Mouse (Mus musculus) midbrain, embryonic 15.5 days (tissue): Measurements from ENCODE around the gene Vti1a. TPM values are rescaled to one million over a fixed set of nuclear protein-coding genes. Genes with fewer than 3 reads are reported as not detected.

ENCODE experiments used
- ATAC-seq: fragments of 200-750 bp; cut with Nextera tagmentation; replicated peaks from 2 replicates; pipeline ENCODE4 v1.8.0; 2017; ENCODE audit warnings: moderate TSS enrichment
- H3K27ac ChIP-seq: fragments of 300-500 bp; sonication (generic); 2 replicates; pipeline ENCODE4 v1.5.1; 2015; ENCODE audit warnings: mild to moderate bottlenecking, inconsistent platforms
- H3K27me3 ChIP-seq: fragments of 300-500 bp; sonication (generic); replicated peaks from 2 replicates; pipeline ENCODE4 v1.6.1; 2015; ENCODE audit warnings: inconsistent platforms
- H3K36me3 ChIP-seq: fragments of 300-500 bp; sonication (generic); replicated peaks from 2 replicates; pipeline ENCODE4 v1.6.1; 2015; ENCODE audit warnings: inconsistent platforms
- H3K4me1 ChIP-seq: fragments of 300-500 bp; sonication (generic); 2 replicates; pipeline ENCODE4 v1.6.1; 2015; ENCODE audit warnings: inconsistent platforms
- H3K4me2 ChIP-seq: fragments of 300-500 bp; sonication (generic); 2 replicates; pipeline ENCODE4 v1.6.1; 2015; ENCODE audit warnings: inconsistent platforms, mild to moderate bottlenecking, moderate library complexity
- H3K4me3 ChIP-seq: fragments of 300-500 bp; sonication (generic); 2 replicates; pipeline ENCODE4 v1.5.1; 2015; ENCODE audit warnings: mild to moderate bottlenecking, inconsistent platforms
- H3K9ac ChIP-seq: fragments of 300-500 bp; sonication (generic); 2 replicates; pipeline ENCODE4 v1.6.1; 2015; ENCODE audit warnings: mild to moderate bottlenecking, inconsistent platforms
- H3K9me3 ChIP-seq: fragments of 300-500 bp; sonication (generic); 2 replicates; pipeline ENCODE4 v1.6.1; 2016; ENCODE audit warnings: inconsistent platforms
- WGBS: fragments of 180-500 bp; shearing (Covaris S2); methylation state at CpG from one replicate; pipeline ENCODE4 v1.1.7; 2015; ENCODE audit warnings: mixed read lengths; 5-methylcytosine and 5-hydroxymethylcytosine counted together
- polyA plus RNA-seq: library from polyadenylated mRNA; unstranded; fragments of >200 nt; fragmentation: Nextera tagmentation; extraction: Ambion mirVana; gene quantifications from 2 replicates; pipeline ENCODE4 v1.2.1, GENCODE M21; 2015

The Vti1a gene
- polyA plus RNA-seq, 1 experiment from 2014 or later, result 40.6 TPM

DNA sequence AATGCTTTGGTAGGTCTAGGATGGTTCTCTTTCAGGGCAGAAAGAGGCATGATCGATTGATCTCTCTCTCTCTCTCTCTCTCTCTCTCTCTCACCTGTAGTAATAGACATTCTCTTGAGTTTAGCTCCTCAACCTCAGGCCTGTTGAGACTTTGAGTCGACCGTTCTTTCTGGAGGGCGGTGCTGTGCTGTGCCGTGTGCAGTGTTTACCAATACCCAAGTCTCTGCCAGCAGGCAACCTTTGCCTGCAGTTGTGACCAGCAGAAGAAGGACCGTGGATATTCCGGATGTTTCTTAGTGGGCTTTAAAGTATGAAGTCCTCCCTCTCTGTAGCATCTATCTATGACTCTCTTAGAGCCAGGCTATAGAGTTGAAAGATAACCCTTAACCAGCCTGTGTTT is 26.3 kb downstream of the Vti1a start:
- Histone ChIP-seq H3K4me1 (peaks cover 5% of the 10 kb centered on the region; the same call in 1 of the 2 replicates), H3K27ac (no peak overlapping the region), H3K9ac (no peak overlapping the region), H3K36me3 (no peaks in the 10 kb centered on the region), H3K4me3 (no peak overlapping the region), H3K4me2 (no peak overlapping the region), H3K9me3 (no peaks in the 10 kb centered on the region), H3K27me3 (no peaks in the 10 kb centered on the region)
- ATAC-seq, result no peak
- 96% methylated on average over 7 of the region's 7 CpGs for WGBS

- Histone ChIP-seq H3K27me3 (no peaks in the 10 kb centered on the region), H3K9me3 (no peaks in the 10 kb centered on the region), H3K9ac (no peak overlapping the region), H3K4me3 (no peak overlapping the region), H3K4me2 (no peak overlapping the region), H3K27ac (no peak overlapping the region), H3K36me3 (no peaks in the 10 kb centered on the region), H3K4me1 (0 out of 2 replicates have a peak, but pooled peaks cover 5% of the 10 kb centered on the region)
- WGBS, result 90% methylated on average over 9 of the region's 9 CpGs
- ATAC-seq, result no peak
Measured at GRCm38 (mm10) chr19:55343274-55343673, 27.2 kb downstream of the Vti1a start.

GRCm38 (mm10) chr19:55348187-55348586 is 32.1 kb downstream of the Vti1a start:
- Histone ChIP-seq H3K4me2 (no peak overlapping the region), H3K4me1 (peaks cover 11% of the 10 kb centered on the region), H3K27ac (no peak overlapping the region), H3K36me3 (no peaks in the 10 kb centered on the region), H3K9me3 (no peaks in the 10 kb centered on the region), H3K27me3 (no peaks in the 10 kb centered on the region), H3K9ac (no peak overlapping the region), H3K4me3 (no peak overlapping the region)
- no peak for ATAC-seq
- WGBS, result 92% methylated on average over 3 of the region's 3 CpGs

DNA sequence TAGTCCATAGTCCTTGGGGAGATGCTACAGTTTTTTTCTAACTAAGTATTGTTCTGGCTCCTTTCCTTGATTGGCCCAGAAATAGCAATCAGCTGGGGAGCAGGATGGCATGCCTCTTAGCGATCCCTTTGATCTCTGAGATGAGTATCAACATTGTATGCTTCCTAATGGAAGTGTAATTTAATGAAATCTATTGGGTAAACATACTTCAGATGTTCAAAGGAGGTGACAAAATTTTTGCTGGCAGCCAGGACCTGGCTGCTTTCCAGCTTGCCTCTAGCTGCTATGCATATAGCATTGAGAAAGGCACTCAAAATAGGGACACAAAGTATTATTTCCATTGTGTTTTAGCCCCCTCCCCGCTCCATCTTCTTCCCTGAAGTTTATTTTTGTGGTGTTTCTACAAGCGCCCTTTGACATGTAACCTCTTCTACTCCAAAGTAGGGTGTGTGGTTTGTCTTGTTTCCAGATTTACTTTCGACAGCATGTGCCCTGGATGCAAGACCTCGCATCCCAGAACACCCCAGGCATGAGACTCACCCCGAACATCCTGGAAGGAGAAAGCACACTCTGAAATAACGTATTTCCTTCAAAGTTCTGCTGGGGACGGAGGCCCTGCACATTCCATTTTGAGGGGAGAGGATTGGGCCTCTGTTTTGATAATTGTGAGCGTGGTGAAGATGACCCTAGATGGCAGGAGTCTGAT is 34.7 kb downstream of the Vti1a start:
- H3K4me1 ChIP-seq, result peaks cover 11% of the 10 kb centered on the region
- H3K27ac ChIP-seq, result no peak overlapping the region
- no peak overlapping the region for H3K9ac ChIP-seq
- WGBS, result 73% methylated on average over 9 of the region's 9 CpGs
- no peaks in the 10 kb centered on the region for H3K27me3 ChIP-seq
- no peak overlapping the region for H3K4me3 ChIP-seq
- no peak overlapping the region for H3K4me2 ChIP-seq
- peak; percentile 42; the same call in 1 of the 2 replicates for ATAC-seq
- no peaks in the 10 kb centered on the region for H3K9me3 ChIP-seq
- no peaks in the 10 kb centered on the region for H3K36me3 ChIP-seq

DNA sequence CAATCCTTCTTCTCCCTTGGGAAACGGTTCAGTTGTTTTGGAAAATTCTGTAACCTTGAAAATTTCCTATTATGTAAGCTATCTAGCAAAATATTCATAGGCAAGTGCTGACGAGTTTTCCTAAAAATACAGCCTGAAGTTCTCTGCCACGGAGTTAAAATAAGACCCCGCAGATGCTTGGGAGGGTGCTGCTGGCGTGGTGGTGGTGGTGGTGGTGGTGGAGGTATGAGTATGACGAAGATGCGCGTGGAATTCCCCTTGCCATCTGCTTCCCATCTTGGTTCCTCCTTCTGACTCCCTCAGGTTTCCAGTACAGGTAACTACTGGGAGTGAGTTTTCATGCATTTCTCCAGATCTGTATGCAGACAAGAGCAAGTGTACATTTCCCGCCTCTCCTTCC is 46.5 kb downstream of the Vti1a start:
- H3K4me3 ChIP-seq, result no peak overlapping the region
- no peaks in the 10 kb centered on the region for H3K36me3 ChIP-seq
- no peak for ATAC-seq
- no peak overlapping the region for H3K4me2 ChIP-seq
- no peak overlapping the region for H3K27ac ChIP-seq
- no peaks in the 10 kb centered on the region for H3K27me3 ChIP-seq
- WGBS, result 95% methylated on average over 9 of the region's 9 CpGs
- no peaks in the 10 kb centered on the region for H3K9me3 ChIP-seq
- H3K9ac ChIP-seq, result no peak overlapping the region
- H3K4me1 ChIP-seq, result no peaks in the 10 kb centered on the region

GRCm38 (mm10) chr19:55369691-55370090 is 53.6 kb downstream of the Vti1a start:
- H3K9ac ChIP-seq, result no peak overlapping the region
- H3K27me3 ChIP-seq, result no peaks in the 10 kb centered on the region
- H3K4me2 ChIP-seq, result no peak overlapping the region
- no peaks in the 10 kb centered on the region for H3K9me3 ChIP-seq
- no peak overlapping the region for H3K4me3 ChIP-seq
- 37% methylated on average over 3 of the region's 3 CpGs for WGBS
- peaks cover 11% of the 10 kb centered on the region for H3K4me1 ChIP-seq
- ATAC-seq, result no peak
- H3K36me3 ChIP-seq, result no peaks in the 10 kb centered on the region
- H3K27ac ChIP-seq, result peak overlapping the region; percentile 49

- Histone ChIP-seq H3K4me2 (no peak overlapping the region), H3K27ac (peak overlapping the region; percentile 48)
- 40% methylated on average over 6 of the region's 6 CpGs for WGBS
Measured at GRCm38 (mm10) chr19:55376331-55376730, 60.2 kb downstream of the Vti1a start.

GRCm38 (mm10) chr19:55377465-55377864 is 61.4 kb downstream of the Vti1a start:
- Histone ChIP-seq H3K36me3 (no peaks in the 10 kb centered on the region), H3K4me1 (peaks cover 40% of the 10 kb centered on the region), H3K4me3 (no peak overlapping the region), H3K9ac (no peak overlapping the region), H3K4me2 (no peak overlapping the region), H3K9me3 (no peaks in the 10 kb centered on the region), H3K27ac (peak overlapping the region; percentile 48), H3K27me3 (no peaks in the 10 kb centered on the region)
- ATAC-seq, result no peak; the same call in 1 of the 2 replicates
- WGBS, result 84% methylated on average over 4 of the region's 4 CpGs

More at GRCm38 (mm10) chr19:55376331-55376730, 60.2 kb downstream of the Vti1a start:
- Histone ChIP-seq H3K9me3 (no peaks in the 10 kb centered on the region), H3K4me3 (no peak overlapping the region), H3K4me1 (peaks cover 33% of the 10 kb centered on the region), H3K27me3 (no peaks in the 10 kb centered on the region), H3K36me3 (no peaks in the 10 kb centered on the region), H3K9ac (no peak overlapping the region)
- ATAC-seq, result no peak

GRCm38 (mm10) chr19:55378884-55379283 is 62.8 kb downstream of the Vti1a start:
- no peak overlapping the region for H3K4me2 ChIP-seq
- no peak for ATAC-seq
- H3K36me3 ChIP-seq, result no peaks in the 10 kb centered on the region
- H3K4me3 ChIP-seq, result no peak overlapping the region
- H3K9ac ChIP-seq, result no peak overlapping the region
- H3K9me3 ChIP-seq, result no peaks in the 10 kb centered on the region
- H3K4me1 ChIP-seq, result peaks cover 40% of the 10 kb centered on the region
- peak overlapping the region; percentile 70 for H3K27ac ChIP-seq
- H3K27me3 ChIP-seq, result no peaks in the 10 kb centered on the region
- 55% methylated on average over 2 of the region's 2 CpGs for WGBS

DNA sequence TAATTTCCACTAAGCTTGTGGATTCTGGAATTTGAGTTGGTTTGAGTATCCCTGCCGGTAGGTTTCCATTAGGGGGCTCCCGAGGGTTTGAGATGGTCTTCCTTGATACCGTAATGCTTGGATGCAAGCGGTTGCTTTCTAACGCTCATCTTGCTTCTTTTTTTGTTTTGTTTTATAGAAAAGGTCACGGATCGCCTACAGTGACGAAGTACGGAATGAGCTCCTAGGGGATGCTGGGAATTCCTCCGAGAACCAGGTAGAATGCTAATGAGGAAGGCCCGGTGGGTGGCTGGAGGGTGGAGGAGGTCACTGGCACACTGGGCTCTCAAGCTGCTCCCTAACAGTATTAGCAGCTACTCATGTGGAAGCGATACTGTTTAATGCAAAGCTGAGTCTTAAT is 64.7 kb downstream of the Vti1a start:
- WGBS, result 9% methylated on average over 12 of the region's 12 CpGs

DNA sequence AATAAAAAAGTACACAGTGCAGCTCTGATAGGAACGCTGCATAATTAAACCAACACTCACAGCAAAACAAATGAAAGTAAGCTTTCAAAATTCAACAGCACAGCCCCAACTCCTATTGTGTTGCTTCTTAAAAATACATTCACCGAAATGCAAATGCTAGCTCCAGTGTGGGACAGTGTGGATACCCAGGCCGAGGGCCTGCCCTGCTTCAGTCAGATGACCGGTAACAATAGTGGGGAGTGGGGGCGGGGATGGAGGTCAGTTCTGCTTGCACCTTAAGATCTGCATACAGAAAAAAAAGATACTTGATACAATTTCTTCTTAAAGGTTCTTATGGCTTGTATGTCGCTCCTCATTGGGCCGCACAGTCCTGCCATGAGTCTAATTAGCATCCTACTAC is 65.2 kb downstream of the Vti1a start:
- Histone ChIP-seq H3K27me3 (no peaks in the 10 kb centered on the region), H3K4me3 (no peak overlapping the region), H3K4me2 (no peak overlapping the region; the same call in 1 of the 2 replicates), H3K9ac (no peak overlapping the region), H3K9me3 (no peaks in the 10 kb centered on the region), H3K27ac (peak overlapping the region; percentile 74), H3K36me3 (no peaks in the 10 kb centered on the region), H3K4me1 (peaks cover 38% of the 10 kb centered on the region)
- 37% methylated on average over 7 of the region's 7 CpGs for WGBS
- no peak for ATAC-seq

More for the DNA sequence above, 64.7 kb downstream of the Vti1a start:
- Histone ChIP-seq H3K27me3 (no peaks in the 10 kb centered on the region), H3K36me3 (no peaks in the 10 kb centered on the region), H3K9me3 (no peaks in the 10 kb centered on the region), H3K4me1 (peaks cover 43% of the 10 kb centered on the region), H3K4me2 (peak overlapping the region; percentile 35; the same call in 1 of the 2 replicates), H3K4me3 (peak overlapping the region; percentile 15), H3K9ac (no peak overlapping the region), H3K27ac (peak overlapping the region; percentile 74)
- 0 out of 2 replicates have a peak, but pooled peaks have one; percentile 41 for ATAC-seq

- peaks cover 31% of the 10 kb centered on the region for H3K4me1 ChIP-seq
- WGBS, result 63% methylated on average over 7 of the region's 7 CpGs
- no peaks in the 10 kb centered on the region for H3K36me3 ChIP-seq
- no peak overlapping the region for H3K9ac ChIP-seq
- no peak overlapping the region for H3K4me2 ChIP-seq
- H3K9me3 ChIP-seq, result no peaks in the 10 kb centered on the region
- no peak overlapping the region for H3K4me3 ChIP-seq
- H3K27ac ChIP-seq, result 0 out of 2 replicates have a peak overlapping the region, but pooled peaks have one; percentile 19
- H3K27me3 ChIP-seq, result no peaks in the 10 kb centered on the region
- no peak for ATAC-seq
Measured at GRCm38 (mm10) chr19:55382745-55383144, 66.7 kb downstream of the Vti1a start.

GRCm38 (mm10) chr19:55384634-55385033 is 68.5 kb downstream of the Vti1a start:
- no peak overlapping the region for H3K4me2 ChIP-seq
- ATAC-seq, result peak; percentile 68
- WGBS, result 68% methylated on average over 15 of the region's 15 CpGs
- H3K4me3 ChIP-seq, result no peak overlapping the region
- peak overlapping the region; percentile 65 for H3K27ac ChIP-seq
- H3K9me3 ChIP-seq, result no peaks in the 10 kb centered on the region
- H3K9ac ChIP-seq, result no peak overlapping the region
- H3K27me3 ChIP-seq, result no peaks in the 10 kb centered on the region
- peaks cover 30% of the 10 kb centered on the region for H3K4me1 ChIP-seq
- no peaks in the 10 kb centered on the region for H3K36me3 ChIP-seq
